Mouse (Mus musculus): ENCODE measurements at regions not wholly inside any gene's neighbourhood (a gene's known extent, or its start where the extent isn't known, plus 50 kb on each side); places are given as distances from the start of the nearest gene placed in this dataset.

DNA sequence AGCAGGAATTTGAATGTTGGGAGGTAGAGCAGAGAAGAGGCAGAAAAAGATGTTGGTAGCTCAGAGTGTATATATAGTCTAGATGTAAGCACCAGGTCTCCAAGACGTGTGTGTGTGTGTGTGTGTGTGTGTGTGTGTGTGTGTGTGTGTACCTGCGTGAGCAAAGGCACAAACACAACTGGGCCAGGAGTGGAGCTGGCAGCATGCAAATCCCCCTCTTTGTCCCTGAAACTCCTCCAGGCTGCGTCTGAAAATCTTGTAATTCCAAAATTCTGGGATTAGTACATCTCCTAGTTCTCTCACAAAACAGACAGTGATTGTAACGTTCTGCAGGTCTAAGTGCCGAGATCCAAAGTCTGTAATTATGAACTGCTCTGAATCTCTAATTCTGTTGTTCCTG lies 137.8 kb upstream of the Gm12830 start:
- no peak for TF ChIP-seq CTCF (IDR thresholded peaks at IDR 0.05; ENCODE audit: borderline replicate concordance, insufficient read depth, low read length)
- TF ChIP-seq POLR2A (IDR thresholded peaks at IDR 0.05; ENCODE audit: low read depth, low read length): no peak

All from embryonic fibroblast, embryonic 13.5 days (primary cell).